Mouse (Mus musculus) heart, postnatal 0 days (tissue): ENCODE results near the gene Taar5. TPM values are rescaled to one million over a fixed set of nuclear protein-coding genes. Genes with fewer than 3 reads are reported as not detected.

Experiments
- ATAC-seq: fragments of 200-750 bp; cut with Nextera tagmentation; 2 replicates; pipeline ENCODE4 v1.8.0; 2017; ENCODE audit warnings: low read depth, moderate number of reproducible peaks, moderate library complexity; ENCODE audit not compliant: insufficient read depth
- DNase-seq: peaks from one replicate; pipeline ENCODE4 v3.0.0-alpha.2; 2016; ENCODE audit warnings: low spot score
- H3K27ac ChIP-seq: fragments of 300-500 bp; sonication (generic); 2 replicates; pipeline ENCODE4 v1.5.1; 2014; ENCODE audit warnings: low read depth, mild to moderate bottlenecking
- H3K27me3 ChIP-seq: fragments of 300-500 bp; sonication (generic); 2 replicates; pipeline ENCODE4 v1.6.1; 2014; ENCODE audit warnings: low read length, mixed read lengths; ENCODE audit not compliant: control insufficient read depth, insufficient read depth
- H3K36me3 ChIP-seq: fragments of 300-500 bp; sonication (generic); replicated peaks from 2 replicates; pipeline ENCODE4 v1.6.1; 2014; ENCODE audit warnings: low read length, mixed read lengths; ENCODE audit not compliant: control insufficient read depth, insufficient read depth
- H3K4me1 ChIP-seq: fragments of 300-500 bp; sonication (generic); 2 replicates; pipeline ENCODE4 v1.6.1; 2014; ENCODE audit warnings: antibody characterized with exemption; ENCODE audit not compliant: control insufficient read depth, insufficient read depth
- H3K4me2 ChIP-seq: fragments of 300-500 bp; sonication (generic); 2 replicates; pipeline ENCODE4 v1.6.1; 2014; ENCODE audit warnings: low read depth, mild to moderate bottlenecking, low read length, moderate library complexity
- H3K4me3 ChIP-seq: fragments of 300-500 bp; sonication (generic); 2 replicates; pipeline ENCODE4 v1.5.1; 2014; ENCODE audit warnings: low read depth, low read length
- H3K9ac ChIP-seq: fragments of 300-500 bp; sonication (generic); replicated peaks from 2 replicates; pipeline ENCODE4 v1.6.1; 2014; ENCODE audit warnings: low read depth, low read length, mixed read lengths
- H3K9me3 ChIP-seq: fragments of 300-500 bp; sonication (generic); replicated peaks from 2 replicates; pipeline ENCODE4 v1.6.1; 2016; ENCODE audit warnings: low read length; ENCODE audit not compliant: control insufficient read depth
- CTCF ChIP-seq: IDR thresholded peaks from 2 replicates; pipeline ENCODE4 v1.5.1; 2016; ENCODE audit warnings: antibody characterized with exemption, control low read depth, low read depth
- EP300 ChIP-seq: IDR thresholded peaks from 2 replicates; pipeline ENCODE4 v1.6.1; 2016; ENCODE audit warnings: antibody characterized with exemption, low read depth
- WGBS: fragments of 180-500 bp; shearing (Covaris S2); extraction: QIAGEN DNeasy Blood & Tissue Kit; methylation state at CpG from one replicate; pipeline ENCODE4 v1.1.7; 2014; 5-methylcytosine and 5-hydroxymethylcytosine counted together
- polyA plus RNA-seq: library from polyadenylated mRNA; unstranded; fragments of >200 nt; fragmentation: Nextera tagmentation; extraction: Ambion mirVana; gene quantifications from 2 replicates; pipeline ENCODE4 v1.2.1, GENCODE M21; 2015
- total RNA-seq: library from RNA; depleted of rRNA; stranded (reverse); fragments of >200 nt; gene quantifications from 2 replicates; pipeline ENCODE4 v1.2.3, GENCODE M21; 2014; ENCODE audit warnings: low replicate concordance; rRNA removed

The Taar5 gene
- total RNA-seq = not detected in 2 replicates
- polyA plus RNA-seq = not detected in 2 replicates

DNA sequence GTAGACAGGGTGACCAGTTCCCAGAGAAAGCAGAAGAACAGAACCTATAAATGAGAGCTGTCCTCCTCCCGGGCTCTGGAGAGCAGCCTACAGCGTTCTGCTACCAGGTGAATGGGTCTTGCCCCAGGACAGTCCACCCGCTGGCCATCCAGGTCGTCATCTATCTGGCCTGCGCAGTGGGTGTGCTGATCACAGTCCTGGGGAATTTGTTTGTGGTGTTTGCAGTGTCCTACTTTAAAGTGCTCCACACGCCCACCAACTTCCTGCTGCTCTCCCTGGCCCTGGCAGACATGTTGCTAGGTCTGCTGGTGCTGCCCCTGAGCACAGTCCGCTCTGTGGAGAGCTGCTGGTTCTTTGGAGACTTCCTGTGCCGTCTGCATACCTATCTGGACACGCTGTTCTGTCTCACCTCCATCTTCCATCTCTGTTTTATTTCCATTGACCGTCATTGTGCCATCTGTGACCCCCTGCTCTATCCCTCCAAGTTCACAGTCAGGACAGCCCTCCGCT lies at the start of gene Taar5:
Gene Taar5 (plus strand): TSS at position 51 of the 510 bp plus-strand sequence.
- whole genome bisulfite sequencing = 82% methylated on average over 11 of the region's 11 CpGs
- no peak for ATAC-seq
- TF ChIP-seq CTCF (no peak), EP300 (no peak)

DNA sequence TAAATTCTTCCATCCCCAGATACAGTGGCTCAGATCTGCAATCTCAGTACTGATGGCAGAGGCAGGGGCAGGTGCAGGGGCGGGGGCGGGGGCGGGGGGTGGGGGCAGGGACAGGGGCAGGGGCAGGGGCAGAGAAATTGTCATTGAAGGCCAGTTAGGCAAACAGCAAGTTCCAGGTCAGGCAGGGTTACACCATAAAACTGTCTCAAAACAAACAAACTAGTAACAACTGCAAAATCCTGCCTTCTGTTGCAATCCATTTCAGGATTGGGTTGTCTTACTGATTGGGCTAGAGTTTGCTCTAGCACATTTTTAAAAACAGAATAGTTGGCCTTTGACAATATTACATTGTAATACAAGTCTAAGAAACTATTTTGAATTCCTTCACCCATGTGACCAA lies 48.0 kb upstream of the Taar5 start:
- Histone ChIP-seq H3K4me3 (no peak overlapping the region), H3K4me1 (no peaks in the 10 kb centered on the region), H3K9ac (no peak overlapping the region), H3K4me2 (no peak overlapping the region), H3K27me3 (no peaks in the 10 kb centered on the region), H3K9me3 (no peaks in the 10 kb centered on the region), H3K36me3 (no peaks in the 10 kb centered on the region), H3K27ac (no peak overlapping the region)
- TF ChIP-seq CTCF = no peak
- TF ChIP-seq EP300 = no peak
- ATAC-seq (no peak), DNase-seq (no peak)
- 78% methylated on average over 3 of the region's 3 CpGs for WGBS

More for the DNA sequence above, at the start of gene Taar5:
- no peaks in the 10 kb centered on the region for H3K9me3 ChIP-seq
- H3K27me3 ChIP-seq = no peaks in the 10 kb centered on the region
- H3K36me3 ChIP-seq = no peaks in the 10 kb centered on the region
- no peak for DNase-seq
- no peaks in the 10 kb centered on the region for H3K4me1 ChIP-seq
- H3K4me3 ChIP-seq = no peak within 1 kb of the TSS
- H3K27ac ChIP-seq = no peak within 1 kb of the TSS
- H3K9ac ChIP-seq = no peak within 1 kb of the TSS
- no peak within 1 kb of the TSS for H3K4me2 ChIP-seq

DNA sequence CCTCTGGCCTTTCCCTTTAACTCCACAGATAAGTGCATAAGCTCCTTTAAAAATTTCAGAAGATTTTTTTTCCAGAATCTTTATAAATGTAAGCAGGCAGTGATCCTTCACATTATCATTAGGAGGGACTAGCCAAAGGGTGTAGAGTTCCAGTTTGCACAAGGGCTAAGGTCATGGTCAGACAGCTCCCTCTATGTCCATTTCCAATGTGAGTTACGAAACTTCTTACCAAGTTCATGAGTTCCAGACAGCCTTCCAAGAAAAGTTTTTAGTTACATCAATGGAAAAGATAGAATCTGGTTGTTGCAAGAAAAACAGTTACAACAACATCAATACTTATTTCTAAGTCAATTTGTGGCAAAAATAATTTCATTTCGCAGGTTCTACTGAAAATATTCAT lies 46.6 kb upstream of the Taar5 start:
- TF ChIP-seq EP300 (no peak), CTCF (no peak)
- Histone ChIP-seq H3K4me2 (no peak overlapping the region), H3K4me1 (no peaks in the 10 kb centered on the region), H3K9me3 (no peaks in the 10 kb centered on the region), H3K27ac (no peak overlapping the region), H3K27me3 (no peaks in the 10 kb centered on the region), H3K9ac (no peak overlapping the region), H3K36me3 (no peaks in the 10 kb centered on the region), H3K4me3 (no peak overlapping the region)
- 64% methylated on average over 2 of the region's 2 CpGs for WGBS
- ATAC-seq = no peak
- DNase-seq = no peak

DNA sequence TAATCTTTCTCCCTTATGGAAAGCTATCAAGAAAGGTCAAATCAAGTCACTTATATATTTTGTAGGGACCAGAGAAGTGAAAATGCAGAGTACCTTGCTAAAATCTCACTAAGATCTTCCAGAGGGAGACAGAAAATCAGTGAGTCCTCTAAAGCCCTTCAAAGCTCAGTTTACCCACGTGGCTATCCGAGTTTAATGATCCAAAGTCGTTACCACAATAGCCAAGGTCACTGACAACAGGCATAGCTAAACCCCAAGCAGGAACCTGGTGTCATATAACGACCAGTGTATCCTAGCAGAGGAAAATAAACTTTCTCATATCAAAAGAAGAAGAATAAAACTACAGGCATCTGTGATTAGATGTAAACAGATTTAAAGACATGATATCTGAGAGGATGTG lies 32.9 kb upstream of the Taar5 start:
- 27% methylated on average over 4 of the region's 4 CpGs for WGBS
- Histone ChIP-seq H3K4me2 (no peak overlapping the region), H3K9me3 (no peaks in the 10 kb centered on the region), H3K36me3 (no peaks in the 10 kb centered on the region), H3K9ac (no peak overlapping the region), H3K27me3 (no peaks in the 10 kb centered on the region), H3K27ac (no peak overlapping the region), H3K4me3 (no peak overlapping the region), H3K4me1 (no peaks in the 10 kb centered on the region)
- no peak for ATAC-seq
- no peak for DNase-seq
- no peak for TF ChIP-seq EP300
- TF ChIP-seq CTCF = no peak

DNA sequence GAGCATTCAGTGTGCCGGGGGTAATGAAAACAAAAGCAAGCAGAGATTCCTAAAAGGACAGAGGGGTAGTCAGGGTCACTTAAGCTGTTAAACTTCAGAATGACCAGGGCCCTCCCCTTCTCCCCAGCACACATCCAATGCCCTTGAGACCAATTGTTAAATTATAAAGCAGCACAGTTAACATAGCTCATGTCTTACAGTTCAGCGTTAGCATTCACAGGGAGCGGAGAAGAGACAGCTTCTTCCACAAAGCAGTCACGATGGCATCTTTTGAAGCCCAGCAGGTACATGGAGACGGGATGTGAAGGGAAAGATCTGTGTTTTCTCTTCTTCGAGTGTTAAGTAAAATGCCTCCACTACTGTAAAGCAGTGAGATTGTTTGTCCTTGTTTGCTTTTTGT lies 32.2 kb upstream of the Taar5 start, which contains the start of gene Taar2:
Gene Taar2 (plus strand): TSS at position 261 of the 400 bp plus-strand sequence.
- Histone ChIP-seq H3K36me3 (no peaks in the 10 kb centered on the region), H3K4me3 (no peak within 1 kb of the TSS), H3K4me2 (no peak within 1 kb of the TSS), H3K9ac (no peak within 1 kb of the TSS), H3K4me1 (no peaks in the 10 kb centered on the region), H3K9me3 (no peaks in the 10 kb centered on the region), H3K27me3 (no peaks in the 10 kb centered on the region), H3K27ac (no peak within 1 kb of the TSS)
- ATAC-seq (no peak), DNase-seq (no peak)
- 53% methylated on average over 6 of the region's 6 CpGs for WGBS
- TF ChIP-seq EP300 (no peak), CTCF (no peak)

DNA sequence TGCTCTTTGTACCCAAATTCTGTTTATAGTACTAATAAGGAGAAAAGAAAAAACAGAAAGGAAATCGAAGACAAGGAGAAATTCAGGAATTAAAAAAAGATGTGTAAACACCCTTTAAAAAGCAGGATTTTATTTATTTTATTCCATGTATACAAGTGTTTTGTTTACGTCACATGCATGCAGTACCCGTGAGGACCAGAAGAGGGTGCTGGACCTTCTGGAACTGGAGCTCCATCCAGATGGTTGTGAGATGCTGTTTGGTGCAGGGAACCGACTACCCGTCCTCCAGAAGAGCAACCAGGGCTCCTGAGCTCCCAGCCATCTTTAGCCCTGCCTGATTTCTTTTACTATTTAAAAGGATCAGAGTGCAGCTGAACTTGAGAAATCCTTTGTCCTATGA lies 28.0 kb upstream of the Taar5 start:
- H3K27me3 ChIP-seq = no peaks in the 10 kb centered on the region
- 72% methylated on average over 5 of the region's 5 CpGs for whole genome bisulfite sequencing

More for the DNA sequence above, 28.0 kb upstream of the Taar5 start:
- no peak for DNase-seq
- no peak overlapping the region for H3K9ac ChIP-seq
- no peaks in the 10 kb centered on the region for H3K9me3 ChIP-seq
- ATAC-seq = no peak
- H3K4me3 ChIP-seq = no peak overlapping the region
- no peak overlapping the region for H3K27ac ChIP-seq
- no peaks in the 10 kb centered on the region for H3K36me3 ChIP-seq
- TF ChIP-seq EP300 (no peak), CTCF (no peak)
- H3K4me2 ChIP-seq = no peak overlapping the region
- no peaks in the 10 kb centered on the region for H3K4me1 ChIP-seq
